Mouse (Mus musculus): ENCODE measurements around the gene Snx22. TPM values are rescaled to one million over a fixed set of nuclear protein-coding genes. Genes with fewer than 3 reads are reported as not detected.

Gene Snx22
- polyA plus RNA-seq, 1 experiment from 2014 or later: 13.1 TPM

GRCm38 (mm10) chr9:66043241-66043640 lies 26.3 kb downstream of the Snx22 start:
- H3K36me3 ChIP-seq (ENCODE audit: control insufficient read depth, insufficient read depth, low read length): peaks cover 12% of the 10 kb centered on the region; the same call in 1 of the 2 replicates
- no peak overlapping the region for H3K4me3 ChIP-seq (ENCODE audit: low read depth, low read length)
- H3K27ac ChIP-seq (ENCODE audit: low read length): no peak overlapping the region
- no peak overlapping the region for H3K4me2 ChIP-seq (ENCODE audit: low read length)
- no peaks in the 10 kb centered on the region for H3K27me3 ChIP-seq (ENCODE audit: control insufficient read depth, insufficient read depth, low read depth, low read length)
- no peak for ATAC-seq
- no peak overlapping the region for H3K9ac ChIP-seq (ENCODE audit: low read depth, low read length)
- no peaks in the 10 kb centered on the region for H3K4me1 ChIP-seq (ENCODE audit: control insufficient read depth, insufficient read depth, low read length)
- no peaks in the 10 kb centered on the region for H3K9me3 ChIP-seq (replicated peaks; ENCODE audit: control insufficient read depth, low read length, poor library complexity, severe bottlenecking)
- WGBS: 99% methylated on average over 3 of the region's 3 CpGs

GRCm38 (mm10) chr9:66042331-66042730 lies 27.2 kb downstream of the Snx22 start:
- WGBS: 87% methylated on average over 4 of the region's 4 CpGs
- Histone ChIP-seq H3K27ac (ENCODE audit: low read length) (no peak overlapping the region), H3K4me3 (ENCODE audit: low read depth, low read length) (no peak overlapping the region), H3K36me3 (ENCODE audit: control insufficient read depth, insufficient read depth, low read length) (peaks cover 12% of the 10 kb centered on the region; the same call in 1 of the 2 replicates), H3K9ac (ENCODE audit: low read depth, low read length) (no peak overlapping the region), H3K27me3 (ENCODE audit: control insufficient read depth, insufficient read depth, low read depth, low read length) (no peaks in the 10 kb centered on the region), H3K4me2 (ENCODE audit: low read length) (no peak overlapping the region), H3K4me1 (ENCODE audit: control insufficient read depth, insufficient read depth, low read length) (no peaks in the 10 kb centered on the region), H3K9me3 (replicated peaks; ENCODE audit: control insufficient read depth, low read length, poor library complexity, severe bottlenecking) (no peaks in the 10 kb centered on the region)
- no peak for ATAC-seq

- no peak overlapping the region for H3K4me3 ChIP-seq (ENCODE audit: low read depth, low read length)
- H3K36me3 ChIP-seq (ENCODE audit: control insufficient read depth, insufficient read depth, low read length): peaks cover 12% of the 10 kb centered on the region; the same call in 1 of the 2 replicates
- no peaks in the 10 kb centered on the region for H3K27me3 ChIP-seq (ENCODE audit: control insufficient read depth, insufficient read depth, low read depth, low read length)
- H3K4me2 ChIP-seq (ENCODE audit: low read length): no peak overlapping the region
- no peaks in the 10 kb centered on the region for H3K4me1 ChIP-seq (ENCODE audit: control insufficient read depth, insufficient read depth, low read length)
- H3K9ac ChIP-seq (ENCODE audit: low read depth, low read length): no peak overlapping the region
- no peak for ATAC-seq
- no peaks in the 10 kb centered on the region for H3K9me3 ChIP-seq (replicated peaks; ENCODE audit: control insufficient read depth, low read length, poor library complexity, severe bottlenecking)
- 88% methylated on average over 3 of the region's 3 CpGs for WGBS
- no peak overlapping the region for H3K27ac ChIP-seq (ENCODE audit: low read length)
These were observed 28.7 kb downstream of the Snx22 start for GRCm38 (mm10) chr9:66040801-66041200.

GRCm38 (mm10) chr9:66039290-66039689 lies 30.2 kb downstream of the Snx22 start:
- Histone ChIP-seq H3K36me3 (ENCODE audit: control insufficient read depth, insufficient read depth, low read length) (peaks cover 12% of the 10 kb centered on the region; the same call in 1 of the 2 replicates), H3K4me3 (ENCODE audit: low read depth, low read length) (no peak overlapping the region), H3K4me2 (ENCODE audit: low read length) (no peak overlapping the region), H3K9me3 (replicated peaks; ENCODE audit: control insufficient read depth, low read length, poor library complexity, severe bottlenecking) (no peaks in the 10 kb centered on the region), H3K27me3 (ENCODE audit: control insufficient read depth, insufficient read depth, low read depth, low read length) (no peaks in the 10 kb centered on the region), H3K9ac (ENCODE audit: low read depth, low read length) (no peak overlapping the region), H3K27ac (ENCODE audit: low read length) (no peak overlapping the region), H3K4me1 (ENCODE audit: control insufficient read depth, insufficient read depth, low read length) (no peaks in the 10 kb centered on the region)
- ATAC-seq: no peak
- 85% methylated on average over 4 of the region's 4 CpGs for WGBS

GRCm38 (mm10) chr9:66038581-66038980 lies 30.9 kb downstream of the Snx22 start:
- no peaks in the 10 kb centered on the region for H3K9me3 ChIP-seq (replicated peaks; ENCODE audit: control insufficient read depth, low read length, poor library complexity, severe bottlenecking)
- peaks cover 14% of the 10 kb centered on the region; the same call in 1 of the 2 replicates for H3K36me3 ChIP-seq (ENCODE audit: control insufficient read depth, insufficient read depth, low read length)
- no peak overlapping the region for H3K27ac ChIP-seq (ENCODE audit: low read length)
- no peak overlapping the region for H3K4me3 ChIP-seq (ENCODE audit: low read depth, low read length)
- no peak overlapping the region for H3K4me2 ChIP-seq (ENCODE audit: low read length)
- H3K27me3 ChIP-seq (ENCODE audit: control insufficient read depth, insufficient read depth, low read depth, low read length): no peaks in the 10 kb centered on the region
- no peak overlapping the region for H3K9ac ChIP-seq (ENCODE audit: low read depth, low read length)
- H3K4me1 ChIP-seq (ENCODE audit: control insufficient read depth, insufficient read depth, low read length): no peaks in the 10 kb centered on the region
- no peak for ATAC-seq
- WGBS: 96% methylated on average over 4 of the region's 4 CpGs

GRCm38 (mm10) chr9:66038082-66038481 lies 31.4 kb downstream of the Snx22 start:
- Histone ChIP-seq H3K36me3 (ENCODE audit: control insufficient read depth, insufficient read depth, low read length) (peaks cover 14% of the 10 kb centered on the region; the same call in 1 of the 2 replicates), H3K9ac (ENCODE audit: low read depth, low read length) (no peak overlapping the region), H3K27me3 (ENCODE audit: control insufficient read depth, insufficient read depth, low read depth, low read length) (no peaks in the 10 kb centered on the region), H3K4me2 (ENCODE audit: low read length) (no peak overlapping the region), H3K4me1 (ENCODE audit: control insufficient read depth, insufficient read depth, low read length) (no peaks in the 10 kb centered on the region), H3K4me3 (ENCODE audit: low read depth, low read length) (no peak overlapping the region), H3K9me3 (replicated peaks; ENCODE audit: control insufficient read depth, low read length, poor library complexity, severe bottlenecking) (no peaks in the 10 kb centered on the region), H3K27ac (ENCODE audit: low read length) (no peak overlapping the region)
- 92% methylated on average over 4 of the region's 4 CpGs for WGBS
- ATAC-seq: no peak

- H3K27me3 ChIP-seq (ENCODE audit: control insufficient read depth, insufficient read depth, low read depth, low read length): no peaks in the 10 kb centered on the region
- H3K4me1 ChIP-seq (ENCODE audit: control insufficient read depth, insufficient read depth, low read length): no peaks in the 10 kb centered on the region
- no peak for ATAC-seq
- H3K36me3 ChIP-seq (ENCODE audit: control insufficient read depth, insufficient read depth, low read length): peaks cover 8% of the 10 kb centered on the region; the same call in 1 of the 2 replicates
- H3K4me2 ChIP-seq (ENCODE audit: low read length): no peak overlapping the region
- H3K27ac ChIP-seq (ENCODE audit: low read length): no peak overlapping the region
- no peaks in the 10 kb centered on the region for H3K9me3 ChIP-seq (replicated peaks; ENCODE audit: control insufficient read depth, low read length, poor library complexity, severe bottlenecking)
- no peak overlapping the region for H3K4me3 ChIP-seq (ENCODE audit: low read depth, low read length)
- no peak overlapping the region for H3K9ac ChIP-seq (ENCODE audit: low read depth, low read length)
These were observed 48.9 kb downstream of the Snx22 start for GRCm38 (mm10) chr9:66020601-66021000.

Other genes with a start within 250 kb of the Snx22 start
- gene Zfp609, start 242.2 kb downstream of the Snx22 start, polyA plus RNA-seq (2015; fragmentation: Nextera tagmentation; extraction: Ambion mirVana): 6.6 and 6.8 TPM in 2 replicates
- 13.7 and 17.6 TPM in 2 replicates for gene Pclaf, start 179.5 kb downstream of the Snx22 start, polyA plus RNA-seq (2015; fragmentation: Nextera tagmentation; extraction: Ambion mirVana)
- 33.8 and 35.8 TPM in 2 replicates for gene Trip4, start 160.9 kb downstream of the Snx22 start, polyA plus RNA-seq (2015; fragmentation: Nextera tagmentation; extraction: Ambion mirVana)
- 23.1 and 26.6 TPM in 2 replicates for gene Csnk1g1, start 160.8 kb downstream of the Snx22 start, polyA plus RNA-seq (2015; fragmentation: Nextera tagmentation; extraction: Ambion mirVana)
- gene Ppib, start 9.5 kb downstream of the Snx22 start, polyA plus RNA-seq (2015; fragmentation: Nextera tagmentation; extraction: Ambion mirVana): 304 and 313 TPM in 2 replicates
- gene Snx1, start 56.9 kb upstream of the Snx22 start, polyA plus RNA-seq (2015; fragmentation: Nextera tagmentation; extraction: Ambion mirVana): 68.0 and 78.3 TPM in 2 replicates
- gene Ciao2a, start 56.9 kb upstream of the Snx22 start, polyA plus RNA-seq (2015; fragmentation: Nextera tagmentation; extraction: Ambion mirVana): 61.0 and 69.5 TPM in 2 replicates
- 0.90 and 1.0 TPM in 2 replicates for gene Dapk2, start 88.5 kb upstream of the Snx22 start, polyA plus RNA-seq (2015; fragmentation: Nextera tagmentation; extraction: Ambion mirVana)